Mouse (Mus musculus) heart, embryonic 16.5 days (tissue): ENCODE measurements at regions not wholly inside any gene's neighbourhood (a gene's known extent, or its start where the extent isn't known, plus 50 kb on each side); places are given as distances from the start of the nearest gene placed in this dataset.

Experiments used
- ATAC-seq: fragments of 200-750 bp; cut with Nextera tagmentation; replicated peaks from 2 replicates; pipeline ENCODE4 v1.8.0; 2017; ENCODE audit warnings: moderate number of reproducible peaks; ENCODE audit not compliant: insufficient read depth, low FRiP score; ENCODE audit errors: extremely low read depth
- H3K27ac ChIP-seq: fragments of 300-500 bp; sonication (generic); 2 replicates; pipeline ENCODE4 v1.5.1; 2014; ENCODE audit warnings: mild to moderate bottlenecking, low read length, control low read depth, moderate library complexity
- H3K27me3 ChIP-seq: fragments of 300-500 bp; sonication (generic); 2 replicates; pipeline ENCODE4 v1.6.1; 2014; ENCODE audit warnings: low read length, mixed read lengths; ENCODE audit not compliant: control insufficient read depth, insufficient read depth
- H3K36me3 ChIP-seq: fragments of 300-500 bp; sonication (generic); 2 replicates; pipeline ENCODE4 v1.6.1; 2014; ENCODE audit not compliant: control insufficient read depth, insufficient read depth
- H3K4me1 ChIP-seq: fragments of 300-500 bp; sonication (generic); 2 replicates; pipeline ENCODE4 v1.6.1; 2014; ENCODE audit warnings: low read length, mixed read lengths; ENCODE audit not compliant: control insufficient read depth, insufficient read depth
- H3K4me2 ChIP-seq: fragments of 300-500 bp; sonication (generic); 2 replicates; pipeline ENCODE4 v1.6.1; 2014; ENCODE audit warnings: low read depth, mild to moderate bottlenecking, control low read depth, low read length
- H3K4me3 ChIP-seq: fragments of 300-500 bp; sonication (generic); 2 replicates; pipeline ENCODE4 v1.5.1; 2014; ENCODE audit warnings: mild to moderate bottlenecking, control low read depth, low read length
- H3K9ac ChIP-seq: fragments of 300-500 bp; sonication (generic); 2 replicates; pipeline ENCODE4 v1.6.1; 2014; ENCODE audit warnings: low read length, control low read depth
- H3K9me3 ChIP-seq: fragments of 300-500 bp; sonication (generic); replicated peaks from 2 replicates; pipeline ENCODE4 v1.6.1; 2016; ENCODE audit warnings: low read length; ENCODE audit not compliant: control insufficient read depth
- WGBS: fragments of 180-500 bp; shearing (Covaris S2); extraction: QIAGEN DNeasy Blood & Tissue Kit; methylation state at CpG from one replicate; pipeline ENCODE4 v1.1.7; 2014; 5-methylcytosine and 5-hydroxymethylcytosine counted together

- 60% methylated on average over 2 of the region's 2 CpGs for WGBS
- Histone ChIP-seq H3K27ac (no peak overlapping the region), H3K4me2 (no peak overlapping the region), H3K9me3 (no peaks in the 10 kb centered on the region), H3K4me1 (no peaks in the 10 kb centered on the region), H3K4me3 (no peak overlapping the region), H3K9ac (no peak overlapping the region), H3K27me3 (no peaks in the 10 kb centered on the region), H3K36me3 (no peaks in the 10 kb centered on the region)
- ATAC-seq = no peak
Measured at GRCm38 (mm10) chr14:102718558-102718957, 263.9 kb downstream of the Kctd12 start.

- ATAC-seq = no peak
- no peak overlapping the region for H3K4me3 ChIP-seq
- no peaks in the 10 kb centered on the region for H3K36me3 ChIP-seq
- no peak overlapping the region for H3K27ac ChIP-seq
- no peaks in the 10 kb centered on the region for H3K4me1 ChIP-seq
- WGBS = 68% methylated on average over 1 of the region's 1 CpGs
- H3K9me3 ChIP-seq = no peaks in the 10 kb centered on the region
- no peak overlapping the region for H3K4me2 ChIP-seq
- no peaks in the 10 kb centered on the region for H3K27me3 ChIP-seq
- H3K9ac ChIP-seq = no peak overlapping the region
Measured at GRCm38 (mm10) chr14:102712600-102712999, 269.8 kb downstream of the Kctd12 start.

- no peak overlapping the region for H3K27ac ChIP-seq
- no peaks in the 10 kb centered on the region for H3K9me3 ChIP-seq
- H3K4me1 ChIP-seq = no peaks in the 10 kb centered on the region
- 82% methylated on average over 5 of the region's 5 CpGs for WGBS
- no peaks in the 10 kb centered on the region for H3K36me3 ChIP-seq
- H3K27me3 ChIP-seq = no peaks in the 10 kb centered on the region
- no peak overlapping the region for H3K4me3 ChIP-seq
- no peak overlapping the region for H3K9ac ChIP-seq
- no peak for ATAC-seq
- H3K4me2 ChIP-seq = no peak overlapping the region
Measured at GRCm38 (mm10) chr14:102706704-102707336, 275.6 kb downstream of the Kctd12 start.

GRCm38 (mm10) chr14:102701108-102701507, 281.3 kb downstream of the Kctd12 start:
- H3K4me2 ChIP-seq = no peak overlapping the region
- H3K9me3 ChIP-seq = no peaks in the 10 kb centered on the region
- WGBS = 77% methylated on average over 2 of the region's 2 CpGs
- H3K27ac ChIP-seq = no peak overlapping the region
- no peaks in the 10 kb centered on the region for H3K4me1 ChIP-seq
- H3K36me3 ChIP-seq = no peaks in the 10 kb centered on the region
- no peaks in the 10 kb centered on the region for H3K27me3 ChIP-seq
- no peak for ATAC-seq
- H3K4me3 ChIP-seq = no peak overlapping the region
- no peak overlapping the region for H3K9ac ChIP-seq

GRCm38 (mm10) chr14:102700457-102700856, 282.0 kb downstream of the Kctd12 start:
- WGBS = 72% methylated on average over 6 of the region's 6 CpGs
- ATAC-seq = no peak

GRCm38 (mm10) chr14:102699015-102699414, 283.4 kb downstream of the Kctd12 start:
- no peak for ATAC-seq
- H3K9me3 ChIP-seq = no peaks in the 10 kb centered on the region
- no peak overlapping the region for H3K4me2 ChIP-seq
- H3K27me3 ChIP-seq = no peaks in the 10 kb centered on the region
- H3K36me3 ChIP-seq = no peaks in the 10 kb centered on the region
- H3K9ac ChIP-seq = no peak overlapping the region
- no peaks in the 10 kb centered on the region for H3K4me1 ChIP-seq
- no peak overlapping the region for H3K27ac ChIP-seq
- H3K4me3 ChIP-seq = no peak overlapping the region
- WGBS = 74% methylated on average over 3 of the region's 3 CpGs

More at GRCm38 (mm10) chr14:102700457-102700856, 282.0 kb downstream of the Kctd12 start:
- Histone ChIP-seq H3K4me1 (no peaks in the 10 kb centered on the region), H3K9me3 (no peaks in the 10 kb centered on the region), H3K27me3 (no peaks in the 10 kb centered on the region), H3K36me3 (no peaks in the 10 kb centered on the region), H3K4me2 (no peak overlapping the region), H3K27ac (no peak overlapping the region), H3K9ac (no peak overlapping the region), H3K4me3 (no peak overlapping the region)

GRCm38 (mm10) chr14:102686791-102687190, 295.6 kb downstream of the Kctd12 start:
- no peaks in the 10 kb centered on the region for H3K27me3 ChIP-seq
- no peak overlapping the region for H3K4me2 ChIP-seq
- no peak overlapping the region for H3K9ac ChIP-seq
- H3K9me3 ChIP-seq = no peaks in the 10 kb centered on the region
- ATAC-seq = no peak
- no peaks in the 10 kb centered on the region for H3K4me1 ChIP-seq
- H3K36me3 ChIP-seq = no peaks in the 10 kb centered on the region
- WGBS = 38% methylated on average over 1 of the region's 1 CpGs
- H3K27ac ChIP-seq = no peak overlapping the region
- no peak overlapping the region for H3K4me3 ChIP-seq

GRCm38 (mm10) chr14:102676582-102676981, 305.9 kb downstream of the Kctd12 start:
- Histone ChIP-seq H3K4me3 (no peak overlapping the region), H3K4me2 (no peak overlapping the region), H3K27ac (no peak overlapping the region), H3K9me3 (no peaks in the 10 kb centered on the region), H3K27me3 (no peaks in the 10 kb centered on the region), H3K4me1 (no peaks in the 10 kb centered on the region), H3K9ac (no peak overlapping the region), H3K36me3 (no peaks in the 10 kb centered on the region)
- ATAC-seq = no peak
- 74% methylated on average over 5 of the region's 5 CpGs for WGBS

GRCm38 (mm10) chr14:102674635-102675034, 307.8 kb downstream of the Kctd12 start:
- no peaks in the 10 kb centered on the region for H3K4me1 ChIP-seq
- ATAC-seq = no peak
- H3K36me3 ChIP-seq = no peaks in the 10 kb centered on the region
- no peak overlapping the region for H3K9ac ChIP-seq
- H3K27me3 ChIP-seq = no peaks in the 10 kb centered on the region
- 75% methylated on average over 5 of the region's 5 CpGs for WGBS
- no peak overlapping the region for H3K4me2 ChIP-seq
- H3K9me3 ChIP-seq = no peaks in the 10 kb centered on the region
- no peak overlapping the region for H3K27ac ChIP-seq
- H3K4me3 ChIP-seq = no peak overlapping the region
